Mouse (Mus musculus) embryonic facial prominence, embryonic 13.5 days (tissue): ENCODE data around the gene Actr5. TPM values are rescaled to one million over a fixed set of nuclear protein-coding genes. Genes with fewer than 3 reads are reported as not detected.

Source experiments
- ATAC-seq: fragments of 200-750 bp; cut with Nextera tagmentation; 2 replicates; pipeline ENCODE4 v1.8.0; 2017; ENCODE audit warnings: low read depth; ENCODE audit not compliant: insufficient number of reproducible peaks, insufficient read depth, low FRiP score, low TSS enrichment
- H3K27ac ChIP-seq: fragments of 300-500 bp; sonication (generic); 2 replicates; pipeline ENCODE4 v1.5.1; 2015; ENCODE audit warnings: moderate library complexity, mild to moderate bottlenecking, inconsistent platforms
- H3K27me3 ChIP-seq: fragments of 300-500 bp; sonication (generic); 2 replicates; pipeline ENCODE4 v1.6.1; 2015; ENCODE audit warnings: mild to moderate bottlenecking, inconsistent platforms
- H3K36me3 ChIP-seq: fragments of 300-500 bp; sonication (generic); 2 replicates; pipeline ENCODE4 v1.6.1; 2015; ENCODE audit warnings: mild to moderate bottlenecking, inconsistent platforms
- H3K4me1 ChIP-seq: fragments of 300-500 bp; sonication (generic); 2 replicates; pipeline ENCODE4 v1.6.1; 2015; ENCODE audit warnings: inconsistent platforms
- H3K4me2 ChIP-seq: fragments of 300-500 bp; sonication (generic); 2 replicates; pipeline ENCODE4 v1.6.1; 2015; ENCODE audit warnings: moderate library complexity, mild to moderate bottlenecking, inconsistent platforms
- H3K4me3 ChIP-seq: fragments of 300-500 bp; sonication (generic); 2 replicates; pipeline ENCODE4 v1.5.1; 2015; ENCODE audit warnings: mild to moderate bottlenecking, inconsistent platforms
- H3K9ac ChIP-seq: fragments of 300-500 bp; sonication (generic); 2 replicates; pipeline ENCODE4 v1.6.1; 2015; ENCODE audit warnings: mild to moderate bottlenecking, inconsistent platforms
- H3K9me3 ChIP-seq: fragments of 300-500 bp; sonication (generic); 2 replicates; pipeline ENCODE4 v1.6.1; 2016; ENCODE audit warnings: inconsistent platforms
- WGBS: fragments of 180-500 bp; shearing (Covaris S2); methylation state at CpG from one replicate; pipeline ENCODE4 v1.1.7; 2015; ENCODE audit warnings: mixed read lengths; 5-methylcytosine and 5-hydroxymethylcytosine counted together
- polyA plus RNA-seq: library from polyadenylated mRNA; unstranded; fragments of >200 nt; fragmentation: Nextera tagmentation; extraction: Ambion mirVana; gene quantifications from 2 replicates; pipeline ENCODE4 v1.2.1, GENCODE M21; 2015

The Actr5 gene
- polyA plus RNA-seq, 1 experiment from 2014 or later: 13.1 TPM

- H3K36me3 ChIP-seq: no peaks in the 10 kb centered on the region
- H3K27ac ChIP-seq: no peak overlapping the region
- H3K27me3 ChIP-seq: peaks cover 96% of the 10 kb centered on the region
- H3K9me3 ChIP-seq: no peaks in the 10 kb centered on the region
- ATAC-seq: no peak
- no peak overlapping the region for H3K9ac ChIP-seq
- H3K4me1 ChIP-seq: no peaks in the 10 kb centered on the region
- WGBS: 80% methylated on average over 1 of the region's 1 CpGs
- H3K4me2 ChIP-seq: no peak overlapping the region
- H3K4me3 ChIP-seq: no peak overlapping the region
These were observed 23.4 kb upstream of the Actr5 start for GRCm38 (mm10) chr2:158601326-158601725.

GRCm38 (mm10) chr2:158602663-158603062 lies 22.0 kb upstream of the Actr5 start:
- Histone ChIP-seq H3K4me1 (no peaks in the 10 kb centered on the region), H3K36me3 (no peaks in the 10 kb centered on the region), H3K9ac (no peak overlapping the region), H3K27me3 (peaks cover 97% of the 10 kb centered on the region), H3K27ac (no peak overlapping the region), H3K4me3 (no peak overlapping the region), H3K4me2 (no peak overlapping the region), H3K9me3 (no peaks in the 10 kb centered on the region)
- WGBS: 28% methylated on average over 15 of the region's 15 CpGs
- ATAC-seq: no peak

GRCm38 (mm10) chr2:158606511-158606964 lies 18.1 kb upstream of the Actr5 start:
- no peaks in the 10 kb centered on the region for H3K9me3 ChIP-seq
- H3K9ac ChIP-seq: no peak overlapping the region
- H3K27me3 ChIP-seq: peaks cover 98% of the 10 kb centered on the region
- no peak overlapping the region for H3K4me3 ChIP-seq
- ATAC-seq: no peak
- WGBS: 7% methylated on average over 4 of the region's 4 CpGs
- no peak overlapping the region for H3K27ac ChIP-seq
- peaks cover 19% of the 10 kb centered on the region for H3K4me1 ChIP-seq
- H3K36me3 ChIP-seq: no peaks in the 10 kb centered on the region
- no peak overlapping the region for H3K4me2 ChIP-seq

GRCm38 (mm10) chr2:158609681-158610080 lies 15.0 kb upstream of the Actr5 start:
- Histone ChIP-seq H3K27ac (no peak overlapping the region), H3K9me3 (no peaks in the 10 kb centered on the region), H3K36me3 (no peaks in the 10 kb centered on the region), H3K9ac (no peak overlapping the region), H3K4me3 (peak overlapping the region; percentile 23), H3K27me3 (peaks cover 100% of the 10 kb centered on the region), H3K4me2 (peak overlapping the region; percentile 43), H3K4me1 (peaks cover 22% of the 10 kb centered on the region)
- under 1% methylated on average over 27 of the region's 27 CpGs for WGBS
- ATAC-seq: no peak

- H3K9me3 ChIP-seq: no peaks in the 10 kb centered on the region
- no peaks in the 10 kb centered on the region for H3K36me3 ChIP-seq
- peak within 1 kb of the TSS; percentile 33 for H3K4me3 ChIP-seq
- peak within 1 kb of the TSS; percentile 53 for H3K4me2 ChIP-seq
- no peak within 1 kb of the TSS for H3K27ac ChIP-seq
- peaks cover 100% of the 10 kb centered on the region for H3K27me3 ChIP-seq
- peak; percentile 33; the same call in 1 of the 2 replicates for ATAC-seq
- peaks cover 26% of the 10 kb centered on the region for H3K4me1 ChIP-seq
- no peak within 1 kb of the TSS for H3K9ac ChIP-seq
- WGBS: 1% methylated on average over 77 of the region's 77 CpGs
These were observed 14.0 kb upstream of the Actr5 start, which contains the start of gene Slc32a1 for GRCm38 (mm10) chr2:158610488-158611325. Gene Slc32a1 (plus strand): TSS chr2:158610767.

- Histone ChIP-seq H3K27ac (no peak overlapping the region), H3K4me2 (peak overlapping the region; percentile 53), H3K9ac (no peak overlapping the region), H3K27me3 (peaks cover 100% of the 10 kb centered on the region), H3K9me3 (no peaks in the 10 kb centered on the region), H3K4me3 (peak overlapping the region; percentile 33; the same call in 1 of the 2 replicates), H3K4me1 (peaks cover 31% of the 10 kb centered on the region), H3K36me3 (no peaks in the 10 kb centered on the region)
- 1% methylated on average over 30 of the region's 30 CpGs for WGBS
- ATAC-seq: no peak
These were observed 13.4 kb upstream of the Actr5 start for GRCm38 (mm10) chr2:158611326-158611719.

- no peak overlapping the region for H3K4me2 ChIP-seq
- ATAC-seq: no peak
- no peaks in the 10 kb centered on the region for H3K36me3 ChIP-seq
- H3K9me3 ChIP-seq: no peaks in the 10 kb centered on the region
- H3K4me1 ChIP-seq: peaks cover 34% of the 10 kb centered on the region
- H3K27ac ChIP-seq: no peak overlapping the region
- H3K9ac ChIP-seq: no peak overlapping the region
- WGBS: 2% methylated on average over 30 of the region's 30 CpGs
- H3K4me3 ChIP-seq: no peak overlapping the region
- H3K27me3 ChIP-seq: peaks cover 100% of the 10 kb centered on the region
These were observed 12.7 kb upstream of the Actr5 start for GRCm38 (mm10) chr2:158611726-158612670.

GRCm38 (mm10) chr2:158612671-158613250 lies 11.9 kb upstream of the Actr5 start:
- Histone ChIP-seq H3K27ac (no peak overlapping the region), H3K9ac (no peak overlapping the region), H3K4me2 (no peak overlapping the region), H3K36me3 (no peaks in the 10 kb centered on the region), H3K4me3 (no peak overlapping the region), H3K9me3 (no peaks in the 10 kb centered on the region), H3K27me3 (peaks cover 100% of the 10 kb centered on the region), H3K4me1 (peaks cover 34% of the 10 kb centered on the region)
- WGBS: 3% methylated on average over 10 of the region's 10 CpGs
- no peak for ATAC-seq

- no peaks in the 10 kb centered on the region for H3K36me3 ChIP-seq
- H3K9ac ChIP-seq: no peak overlapping the region
- no peaks in the 10 kb centered on the region for H3K9me3 ChIP-seq
- no peak overlapping the region for H3K4me2 ChIP-seq
- peaks cover 34% of the 10 kb centered on the region for H3K4me1 ChIP-seq
- H3K4me3 ChIP-seq: no peak overlapping the region
- no peak for ATAC-seq
- WGBS: 3% methylated on average over 53 of the region's 53 CpGs
- H3K27me3 ChIP-seq: peaks cover 100% of the 10 kb centered on the region
- no peak overlapping the region for H3K27ac ChIP-seq
These were observed 10.9 kb upstream of the Actr5 start for GRCm38 (mm10) chr2:158613541-158614417.

GRCm38 (mm10) chr2:158614418-158614955 lies 10.2 kb upstream of the Actr5 start:
- Histone ChIP-seq H3K4me2 (peak overlapping the region; percentile 36), H3K9ac (no peak overlapping the region), H3K9me3 (no peaks in the 10 kb centered on the region), H3K36me3 (no peaks in the 10 kb centered on the region), H3K4me3 (peak overlapping the region; percentile 25), H3K27me3 (peaks cover 100% of the 10 kb centered on the region), H3K4me1 (peaks cover 31% of the 10 kb centered on the region), H3K27ac (no peak overlapping the region)
- WGBS: 2% methylated on average over 47 of the region's 47 CpGs
- no peak for ATAC-seq
